Mouse (Mus musculus): ENCODE data around the gene Atp13a2.
A peak's percentile ranks its signal among the peaks of the same experiment; 100 is the strongest.

The Atp13a2 gene

GRCm38 (mm10) chr4:141030541-141031206, 44.0 kb downstream of the Atp13a2 start:
- no peak for DNase-seq (ENCODE audit: extremely low read depth, insufficient read length, low spot score)

GRCm38 (mm10) chr4:141031733-141032132, 45.1 kb downstream of the Atp13a2 start:
- peak; percentile 53 for DNase-seq (ENCODE audit: extremely low read depth, insufficient read length, low spot score)

DNA sequence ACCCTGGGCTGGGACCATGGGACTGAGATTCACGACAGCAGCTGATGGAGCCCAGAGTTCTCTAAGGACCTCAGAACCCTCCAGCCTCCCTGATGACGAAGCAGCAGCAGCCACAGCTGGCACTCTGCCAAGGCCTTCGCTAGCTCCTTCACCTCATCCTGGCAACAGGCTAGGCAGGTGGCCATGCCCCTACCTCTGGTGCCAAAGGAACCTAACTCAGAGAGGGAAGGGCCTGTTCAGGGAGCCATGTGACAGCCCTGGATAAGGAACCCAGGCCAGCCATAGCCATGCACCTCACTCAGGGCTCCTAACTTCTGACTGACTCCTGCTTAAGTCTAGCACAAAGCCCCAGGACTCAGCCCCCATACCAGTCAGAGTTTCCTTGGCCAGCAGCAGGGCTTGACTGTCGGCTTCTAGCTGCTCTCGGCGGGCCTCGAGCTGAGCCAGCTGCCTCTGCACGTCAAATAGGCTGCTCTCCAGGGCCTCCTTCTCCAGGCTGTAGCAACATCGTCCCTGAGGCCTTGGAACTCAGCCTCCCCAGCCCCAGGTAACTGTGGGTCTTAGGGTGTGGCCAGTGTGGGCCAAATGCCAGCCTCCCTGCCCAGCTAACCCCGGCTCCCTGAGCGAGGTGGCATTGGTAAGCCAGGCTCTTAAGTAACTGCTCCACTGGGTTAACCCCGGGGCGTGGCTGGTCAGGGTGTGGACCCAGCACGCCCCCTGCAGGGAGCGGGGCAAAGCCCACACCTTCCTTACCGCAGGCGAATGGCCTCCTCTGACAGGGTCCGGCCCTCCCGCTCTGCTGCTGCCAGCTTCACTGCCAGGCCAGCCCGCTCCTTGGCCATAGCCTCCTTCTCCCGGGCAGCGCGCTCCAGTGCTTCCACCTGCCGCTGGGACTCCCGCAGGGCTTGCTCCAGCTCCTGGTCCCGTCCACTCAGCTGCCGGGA, 47.2 kb downstream of the Atp13a2 start:
- peak; percentile 69 for DNase-seq (ENCODE audit: extremely low read depth, insufficient read length, low spot score)

GRCm38 (mm10) chr4:141041117-141041516, 54.4 kb downstream of the Atp13a2 start:
- no peak for DNase-seq (ENCODE audit: extremely low read depth, insufficient read length, low spot score)

GRCm38 (mm10) chr4:141044816-141045215, 58.1 kb downstream of the Atp13a2 start:
- no peak for DNase-seq (ENCODE audit: extremely low read depth, insufficient read length, low spot score)

DNA sequence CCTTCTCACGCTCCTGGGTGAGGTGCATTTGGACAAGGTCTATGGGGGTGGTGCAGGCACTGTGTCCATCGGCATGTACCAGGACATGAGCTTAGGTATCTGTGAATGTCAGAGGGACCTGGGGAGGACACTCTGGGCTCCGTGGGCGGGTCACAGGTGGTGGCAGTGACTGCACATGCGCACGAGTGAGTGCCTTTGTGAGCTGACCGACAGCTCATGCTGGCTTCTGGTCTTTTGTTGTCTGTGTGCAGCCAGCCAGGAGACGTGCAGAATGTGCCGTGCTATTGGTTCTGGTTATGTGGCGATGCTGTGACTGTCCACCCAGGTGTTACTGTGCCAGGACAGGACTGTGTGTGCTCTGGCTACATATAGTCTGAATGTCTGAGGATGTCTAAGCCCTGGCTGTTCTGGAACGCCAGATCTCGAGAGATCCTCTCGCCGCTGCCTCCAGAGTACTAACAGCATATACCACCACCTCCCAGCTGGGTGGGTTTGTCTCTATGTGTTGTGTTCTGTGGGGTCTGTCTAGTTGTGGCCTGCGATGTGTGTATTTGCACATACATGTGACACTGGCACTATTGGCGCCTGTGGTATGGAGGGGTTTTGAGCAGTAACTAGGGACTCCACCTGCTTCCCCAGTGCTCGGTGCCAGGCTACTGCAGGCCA, 62.3 kb downstream of the Atp13a2 start:
- no peak for DNase-seq (ENCODE audit: extremely low read depth, insufficient read length, low spot score)

GRCm38 (mm10) chr4:141049476-141049835, 62.8 kb downstream of the Atp13a2 start:
- DNase-seq (ENCODE audit: extremely low read depth, insufficient read length, low spot score) = no peak

DNA sequence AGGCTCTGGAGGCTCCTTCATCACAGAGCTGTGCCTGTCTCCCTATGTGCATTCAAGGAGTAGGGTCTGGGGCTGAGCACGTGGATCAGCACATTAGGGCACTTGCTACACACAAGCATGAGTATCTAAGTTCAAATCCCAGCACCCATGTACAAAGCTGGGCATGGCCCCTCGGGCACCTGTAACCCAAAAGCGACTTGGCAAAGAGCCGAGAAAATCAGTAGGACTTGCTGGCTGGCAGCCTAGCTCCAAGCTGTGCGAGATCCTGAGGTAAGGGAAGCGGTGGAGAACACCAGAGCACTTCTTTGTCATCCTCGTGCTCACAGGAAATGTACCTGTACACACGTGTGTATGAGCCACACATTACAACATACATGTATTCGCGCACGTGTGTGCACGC, 65.8 kb downstream of the Atp13a2 start:
- DNase-seq (ENCODE audit: extremely low read depth, insufficient read length, low spot score) = no peak

GRCm38 (mm10) chr4:141053138-141053537, 66.5 kb downstream of the Atp13a2 start:
- DNase-seq (ENCODE audit: extremely low read depth, insufficient read length, low spot score) = no peak

DNA sequence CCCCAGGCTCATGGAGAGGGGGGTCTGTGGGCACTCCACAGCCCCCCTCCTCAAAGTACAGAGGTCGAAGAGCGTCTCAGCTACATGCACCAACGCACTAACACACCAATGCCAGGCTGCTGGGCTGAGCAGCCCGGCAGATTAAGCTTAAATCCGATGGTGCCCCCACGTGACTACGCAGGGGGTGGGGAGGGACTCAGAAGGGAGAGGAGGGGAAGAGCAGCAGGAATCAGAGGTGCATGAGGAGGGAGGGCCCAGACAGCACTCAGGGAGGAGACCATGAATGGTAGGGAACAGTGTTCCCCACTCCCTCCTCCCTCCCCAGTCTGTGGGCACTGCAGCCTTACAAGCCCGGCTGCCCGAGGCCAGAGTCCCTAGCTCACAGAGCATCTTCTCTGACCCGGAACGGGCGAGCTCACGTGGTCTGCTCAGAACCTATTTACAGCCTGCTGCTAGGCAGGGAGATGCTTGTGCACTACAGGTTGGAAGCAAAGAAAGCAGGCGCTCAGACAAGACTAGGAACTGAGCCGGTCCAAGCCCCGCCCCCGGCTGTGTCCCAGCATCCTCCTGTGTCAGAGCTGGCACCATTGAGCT, 67.0 kb downstream of the Atp13a2 start:
- DNase-seq (ENCODE audit: extremely low read depth, insufficient read length, low spot score) = no peak

Data from 3134 (cell line).